Mouse (Mus musculus) lung, embryonic 16.5 days (tissue): Measurements from ENCODE around the gene Ddr1. TPM values are rescaled to one million over a fixed set of nuclear protein-coding genes. Genes with fewer than 3 reads are reported as not detected.

Experiments used
- ATAC-seq: fragments of 200-750 bp; cut with Nextera tagmentation; 2 replicates; pipeline ENCODE4 v1.8.0; 2017; ENCODE audit warnings: low read depth, mild to moderate bottlenecking, moderate library complexity
- H3K27ac ChIP-seq: fragments of 300-500 bp; sonication (generic); 2 replicates; pipeline ENCODE4 v1.5.1; 2014; ENCODE audit warnings: mild to moderate bottlenecking, control low read depth, low read length
- H3K27me3 ChIP-seq: fragments of 300-500 bp; sonication (generic); 2 replicates; pipeline ENCODE4 v1.6.1; 2014; ENCODE audit warnings: low read depth, low read length, mixed read lengths; ENCODE audit not compliant: control insufficient read depth, insufficient read depth
- H3K36me3 ChIP-seq: fragments of 300-500 bp; sonication (generic); 2 replicates; pipeline ENCODE4 v1.6.1; 2014; ENCODE audit warnings: low read length; ENCODE audit not compliant: control insufficient read depth, insufficient read depth
- H3K4me1 ChIP-seq: fragments of 300-500 bp; sonication (generic); replicated peaks from 2 replicates; pipeline ENCODE4 v1.6.1; 2014; ENCODE audit warnings: low read length, mixed read lengths; ENCODE audit not compliant: control insufficient read depth, insufficient read depth
- H3K4me2 ChIP-seq: fragments of 300-500 bp; sonication (generic); 2 replicates; pipeline ENCODE4 v1.6.1; 2014; ENCODE audit warnings: low read depth, low read length, control low read depth
- H3K4me3 ChIP-seq: fragments of 300-500 bp; sonication (generic); 2 replicates; pipeline ENCODE4 v1.5.1; 2014; ENCODE audit warnings: mild to moderate bottlenecking, low read length, control low read depth
- H3K9ac ChIP-seq: fragments of 300-500 bp; sonication (generic); 2 replicates; pipeline ENCODE4 v1.6.1; 2014; ENCODE audit warnings: low read length, control low read depth
- H3K9me3 ChIP-seq: fragments of 300-500 bp; sonication (generic); 2 replicates; pipeline ENCODE4 v1.6.1; 2016; ENCODE audit warnings: low read length; ENCODE audit not compliant: control insufficient read depth
- WGBS: fragments of 180-500 bp; shearing (Covaris S2); extraction: QIAGEN DNeasy Blood & Tissue Kit; methylation state at CpG from one replicate; pipeline ENCODE4 v1.1.7; 2014; 5-methylcytosine and 5-hydroxymethylcytosine counted together
- polyA plus RNA-seq: library from polyadenylated mRNA; unstranded; fragments of >200 nt; fragmentation: Nextera tagmentation; extraction: Ambion mirVana; gene quantifications from 2 replicates; pipeline ENCODE4 v1.2.1, GENCODE M21; 2015

The Ddr1 gene
- polyA plus RNA-seq, 1 experiment from 2014 or later: 50.5 TPM

GRCm38 (mm10) chr17:35725286-35726232, 21.1 kb upstream of the Ddr1 start:
- Histone ChIP-seq H3K9me3 (no peaks in the 10 kb centered on the region), H3K4me2 (peak overlapping the region; percentile 44), H3K27ac (peak overlapping the region; percentile 56), H3K27me3 (no peaks in the 10 kb centered on the region; the same call in 1 of the 2 replicates), H3K36me3 (no peaks in the 10 kb centered on the region), H3K4me3 (peak overlapping the region; percentile 23), H3K4me1 (peaks cover 12% of the 10 kb centered on the region), H3K9ac (peak overlapping the region; percentile 58)
- 19% methylated on average over 21 of the region's 21 CpGs for WGBS
- ATAC-seq: peak; percentile 91

GRCm38 (mm10) chr17:35721676-35722075, 17.3 kb upstream of the Ddr1 start:
- Histone ChIP-seq H3K4me2 (no peak overlapping the region), H3K36me3 (no peaks in the 10 kb centered on the region), H3K4me1 (peaks cover 21% of the 10 kb centered on the region), H3K27ac (no peak overlapping the region), H3K4me3 (no peak overlapping the region), H3K27me3 (no peaks in the 10 kb centered on the region; the same call in 1 of the 2 replicates), H3K9me3 (no peaks in the 10 kb centered on the region), H3K9ac (no peak overlapping the region)
- no peak for ATAC-seq
- WGBS: 56% methylated on average over 8 of the region's 8 CpGs

GRCm38 (mm10) chr17:35720340-35720727, 15.9 kb upstream of the Ddr1 start:
- H3K9ac ChIP-seq: no peak overlapping the region
- peaks cover 16% of the 10 kb centered on the region for H3K4me1 ChIP-seq
- no peaks in the 10 kb centered on the region for H3K9me3 ChIP-seq
- peak; percentile 89 for ATAC-seq
- H3K4me2 ChIP-seq: peak overlapping the region; percentile 34; the same call in 1 of the 2 replicates
- 4% methylated on average over 11 of the region's 11 CpGs for WGBS
- no peaks in the 10 kb centered on the region for H3K27me3 ChIP-seq
- no peaks in the 10 kb centered on the region for H3K36me3 ChIP-seq
- H3K27ac ChIP-seq: peak overlapping the region; percentile 84
- no peak overlapping the region for H3K4me3 ChIP-seq

- ATAC-seq: peak; percentile 71
- peaks cover 14% of the 10 kb centered on the region for H3K4me1 ChIP-seq
- no peak overlapping the region for H3K4me3 ChIP-seq
- no peaks in the 10 kb centered on the region for H3K27me3 ChIP-seq
- H3K9me3 ChIP-seq: no peaks in the 10 kb centered on the region
- 0 out of 2 replicates have a peak overlapping the region, but pooled peaks have one; percentile 34 for H3K4me2 ChIP-seq
- H3K27ac ChIP-seq: peak overlapping the region; percentile 84
- WGBS: 33% methylated on average over 9 of the region's 9 CpGs
- no peaks in the 10 kb centered on the region for H3K36me3 ChIP-seq
- no peak overlapping the region for H3K9ac ChIP-seq
Measured at GRCm38 (mm10) chr17:35719616-35720339, 15.4 kb upstream of the Ddr1 start.

- no peak for ATAC-seq
- no peak overlapping the region for H3K9ac ChIP-seq
Measured at GRCm38 (mm10) chr17:35717080-35717479, 12.7 kb upstream of the Ddr1 start.

GRCm38 (mm10) chr17:35716114-35716513, 11.7 kb upstream of the Ddr1 start:
- H3K27me3 ChIP-seq: no peaks in the 10 kb centered on the region
- no peaks in the 10 kb centered on the region for H3K9me3 ChIP-seq
- H3K4me1 ChIP-seq: peaks cover 15% of the 10 kb centered on the region
- H3K4me2 ChIP-seq: no peak overlapping the region
- WGBS: 72% methylated on average over 3 of the region's 3 CpGs
- no peak for ATAC-seq
- H3K9ac ChIP-seq: no peak overlapping the region
- no peak overlapping the region for H3K27ac ChIP-seq
- H3K36me3 ChIP-seq: no peaks in the 10 kb centered on the region
- H3K4me3 ChIP-seq: no peak overlapping the region

More at GRCm38 (mm10) chr17:35717080-35717479, 12.7 kb upstream of the Ddr1 start:
- Histone ChIP-seq H3K9me3 (no peaks in the 10 kb centered on the region), H3K36me3 (no peaks in the 10 kb centered on the region), H3K4me1 (peaks cover 14% of the 10 kb centered on the region), H3K27me3 (no peaks in the 10 kb centered on the region), H3K4me2 (no peak overlapping the region), H3K4me3 (no peak overlapping the region), H3K27ac (no peak overlapping the region)
- 80% methylated on average over 6 of the region's 6 CpGs for WGBS

GRCm38 (mm10) chr17:35710705-35711347, 6.4 kb upstream of the Ddr1 start:
- Histone ChIP-seq H3K27me3 (no peaks in the 10 kb centered on the region), H3K4me3 (no peak overlapping the region), H3K36me3 (no peaks in the 10 kb centered on the region), H3K9ac (peak overlapping the region; percentile 23; the same call in 1 of the 2 replicates), H3K4me2 (no peak overlapping the region), H3K4me1 (peaks cover 10% of the 10 kb centered on the region), H3K27ac (peak overlapping the region; percentile 13; the same call in 1 of the 2 replicates), H3K9me3 (no peaks in the 10 kb centered on the region)
- 33% methylated on average over 8 of the region's 8 CpGs for WGBS
- peak; percentile 77 for ATAC-seq

GRCm38 (mm10) chr17:35708611-35709010, 4.2 kb upstream of the Ddr1 start:
- no peak for ATAC-seq
- 50% methylated on average over 2 of the region's 2 CpGs for WGBS
- H3K27ac ChIP-seq: no peak overlapping the region
- no peaks in the 10 kb centered on the region for H3K36me3 ChIP-seq
- H3K4me3 ChIP-seq: no peak overlapping the region
- H3K27me3 ChIP-seq: no peaks in the 10 kb centered on the region
- no peak overlapping the region for H3K4me2 ChIP-seq
- no peak overlapping the region for H3K9ac ChIP-seq
- no peaks in the 10 kb centered on the region for H3K9me3 ChIP-seq
- H3K4me1 ChIP-seq: peaks cover 25% of the 10 kb centered on the region
